Mouse (Mus musculus): ENCODE data around the gene Slc5a8.

- no peak for TF ChIP-seq POLR2A (IDR thresholded peaks at IDR 0.05; ENCODE audit: insufficient read depth, low read depth, low read length)
- TF ChIP-seq CTCF (IDR thresholded peaks at IDR 0.05; ENCODE audit: insufficient read depth, low read depth, low read length) = no peak
Observed at GRCm38 (mm10) chr10:88968586-88968985, 82.8 kb downstream of the Slc5a8 start.
